Mouse (Mus musculus): Measurements from ENCODE around the gene Prcc. TPM values are rescaled to one million over a fixed set of nuclear protein-coding genes. Genes with fewer than 3 reads are reported as not detected.
A peak's percentile ranks its signal among the peaks of the same experiment; 100 is the strongest.
"Not testable (repeated sequence)": the region's sequence is repeated elsewhere in the genome, so short reads cannot be mapped to it uniquely, and the experiment has no call there.

Gene Prcc
- polyA plus RNA-seq, 1 experiment from 2014 or later: 16.5 TPM

- WGBS: 41% methylated on average over 5 of the region's 5 CpGs
- Histone ChIP-seq H3K4me1 (peaks cover 14% of the 10 kb centered on the region), H3K4me3 (replicated peaks) (no peak overlapping the region), H3K36me3 (no peaks in the 10 kb centered on the region), H3K4me2 (replicated peaks) (no peak overlapping the region), H3K9ac (no peak overlapping the region), H3K27ac (replicated peaks) (no peak overlapping the region), H3K9me3 (replicated peaks) (no peaks in the 10 kb centered on the region), H3K27me3 (no peaks in the 10 kb centered on the region)
- ATAC-seq (ENCODE audit: insufficient number of reproducible peaks, low FRiP score, low TSS enrichment, low read depth): no peak
Observed at GRCm38 (mm10) chr3:87903821-87904220, 18.4 kb upstream of the Prcc start.

- H3K4me2 ChIP-seq (replicated peaks); H3K27me3 ChIP-seq; H3K9me3 ChIP-seq (replicated peaks); ATAC-seq (ENCODE audit: insufficient number of reproducible peaks, low FRiP score, low TSS enrichment, low read depth); H3K4me1 ChIP-seq; H3K4me3 ChIP-seq (replicated peaks); H3K36me3 ChIP-seq; H3K27ac ChIP-seq (replicated peaks); H3K9ac ChIP-seq: not testable (repeated sequence)
- 89% methylated on average over 5 of the region's 6 CpGs for WGBS
Observed at GRCm38 (mm10) chr3:87901959-87902358, 16.6 kb upstream of the Prcc start.

DNA sequence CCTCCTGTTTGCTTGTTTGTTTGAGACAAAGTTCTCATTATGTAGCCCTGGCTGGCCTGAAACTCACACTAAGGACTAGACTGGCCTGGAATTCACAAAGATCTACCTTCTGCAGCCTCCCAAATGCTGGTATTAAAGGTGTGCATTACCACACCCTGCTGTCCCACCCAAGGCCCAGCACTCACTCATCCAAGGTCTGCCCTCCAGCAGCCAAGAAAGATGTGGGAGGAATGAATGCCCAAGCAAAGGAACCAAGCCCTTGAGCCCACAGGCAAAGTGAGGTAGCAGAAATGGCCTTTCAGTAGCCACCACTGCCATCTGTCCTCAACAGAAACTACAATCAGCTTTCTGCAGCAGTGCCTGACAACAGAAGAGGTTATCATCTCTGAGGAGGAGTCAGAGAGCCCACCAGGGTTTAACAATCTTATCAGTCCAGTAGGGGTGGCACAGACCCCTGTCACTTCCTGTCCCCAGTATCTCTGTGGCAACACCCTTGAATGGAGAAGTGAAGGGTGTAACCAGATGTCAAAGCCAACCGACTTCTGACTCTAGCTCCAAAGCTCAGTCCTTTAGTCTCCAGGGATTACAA, 15.7 kb upstream of the Prcc start:
- no peak for ATAC-seq (ENCODE audit: insufficient number of reproducible peaks, low FRiP score, low TSS enrichment, low read depth)
- Histone ChIP-seq H3K27ac (replicated peaks) (no peak overlapping the region), H3K9me3 (replicated peaks) (no peaks in the 10 kb centered on the region), H3K9ac (no peak overlapping the region), H3K4me2 (replicated peaks) (no peak overlapping the region), H3K36me3 (no peaks in the 10 kb centered on the region), H3K4me3 (replicated peaks) (no peak overlapping the region), H3K27me3 (no peaks in the 10 kb centered on the region), H3K4me1 (0 out of 2 replicates have a peak, but pooled peaks cover 2% of the 10 kb centered on the region)
- WGBS: 48% methylated on average over 1 of the region's 1 CpGs

GRCm38 (mm10) chr3:87899776-87900175, 14.4 kb upstream of the Prcc start:
- Histone ChIP-seq H3K9me3 (replicated peaks) (no peaks in the 10 kb centered on the region), H3K4me2 (replicated peaks) (no peak overlapping the region), H3K27ac (replicated peaks) (no peak overlapping the region), H3K4me3 (replicated peaks) (no peak overlapping the region), H3K9ac (no peak overlapping the region), H3K4me1 (no peaks in the 10 kb centered on the region), H3K27me3 (no peaks in the 10 kb centered on the region), H3K36me3 (no peaks in the 10 kb centered on the region)
- no peak for ATAC-seq (ENCODE audit: insufficient number of reproducible peaks, low FRiP score, low TSS enrichment, low read depth)
- WGBS: 78% methylated on average over 3 of the region's 3 CpGs

DNA sequence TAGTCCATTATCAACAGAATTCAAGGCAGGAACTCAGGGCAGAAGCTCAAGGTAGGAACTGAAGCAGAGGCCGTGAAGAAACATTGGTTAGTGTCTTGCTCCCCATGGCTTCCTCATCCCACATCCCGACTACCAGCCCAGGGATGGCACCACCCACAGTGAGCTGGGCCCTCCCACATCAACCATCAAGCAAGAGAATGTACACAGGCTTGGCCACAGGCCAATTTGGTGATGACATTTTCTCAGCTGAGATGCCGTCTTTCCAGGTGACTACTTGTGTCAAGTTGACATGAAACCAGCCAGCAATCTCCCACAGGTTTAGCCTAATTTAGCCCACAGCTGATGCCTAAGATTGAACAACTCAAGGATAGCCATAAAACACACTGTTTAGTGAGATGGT, 13.9 kb upstream of the Prcc start:
- Histone ChIP-seq H3K9me3 (replicated peaks) (no peaks in the 10 kb centered on the region), H3K9ac (no peak overlapping the region), H3K4me2 (replicated peaks) (no peak overlapping the region), H3K27me3 (no peaks in the 10 kb centered on the region), H3K27ac (replicated peaks) (no peak overlapping the region), H3K4me3 (replicated peaks) (no peak overlapping the region), H3K4me1 (no peaks in the 10 kb centered on the region), H3K36me3 (no peaks in the 10 kb centered on the region)
- WGBS: 48% methylated on average over 3 of the region's 3 CpGs
- ATAC-seq (ENCODE audit: insufficient number of reproducible peaks, low FRiP score, low TSS enrichment, low read depth): no peak

DNA sequence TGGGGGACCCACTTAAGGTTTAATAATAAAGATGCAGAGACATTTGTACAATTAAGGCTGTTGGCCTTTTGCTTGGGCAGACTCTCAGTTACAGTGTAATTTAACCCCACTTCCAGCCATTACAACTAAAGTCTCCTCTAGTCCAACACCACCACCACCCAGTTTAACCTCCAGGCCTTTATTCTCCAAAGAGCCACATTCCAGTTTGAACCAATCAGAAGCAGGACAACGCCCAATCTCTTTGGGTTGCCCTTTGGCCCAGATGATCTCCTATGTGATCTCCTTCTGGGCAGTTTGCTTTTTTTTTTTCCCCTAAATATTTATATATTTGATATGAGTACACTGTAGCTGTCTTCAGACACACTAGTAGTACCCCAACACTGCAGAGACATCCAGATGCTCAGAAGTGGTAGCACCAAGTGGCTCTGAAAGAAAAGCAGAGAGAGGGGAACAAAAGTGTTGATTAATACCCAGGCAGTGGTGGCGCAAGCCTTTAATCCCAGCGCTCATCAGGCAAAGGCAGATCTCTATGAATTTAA, 8.0 kb upstream of the Prcc start:
- Histone ChIP-seq H3K9me3 (replicated peaks) (no peaks in the 10 kb centered on the region), H3K4me1 (no peaks in the 10 kb centered on the region), H3K4me3 (replicated peaks) (no peak overlapping the region), H3K27ac (replicated peaks) (no peak overlapping the region), H3K36me3 (no peaks in the 10 kb centered on the region), H3K9ac (no peak overlapping the region), H3K4me2 (replicated peaks) (no peak overlapping the region), H3K27me3 (no peaks in the 10 kb centered on the region)
- ATAC-seq (ENCODE audit: insufficient number of reproducible peaks, low FRiP score, low TSS enrichment, low read depth): no peak
- 73% methylated on average over 3 of the region's 3 CpGs for WGBS

DNA sequence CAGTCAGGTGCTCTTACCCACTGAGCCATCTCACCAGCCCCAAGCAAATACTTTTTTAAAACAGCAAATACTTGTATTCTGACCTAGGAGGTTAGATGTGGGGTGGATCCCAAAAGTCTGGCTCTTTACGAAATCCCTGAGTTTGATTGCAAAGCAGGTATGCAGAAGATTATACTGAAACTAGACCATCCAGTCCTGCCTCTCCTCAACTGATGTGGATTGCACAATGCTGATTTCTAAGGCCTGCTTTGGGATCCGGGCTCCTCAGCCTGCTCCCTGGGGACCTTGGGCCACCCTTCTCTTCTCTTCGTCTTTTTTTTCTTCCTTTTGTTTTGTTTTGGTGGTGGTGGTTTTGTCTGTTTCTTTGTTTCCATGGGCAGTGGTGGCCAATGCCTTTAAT, 6.1 kb upstream of the Prcc start:
- no peaks in the 10 kb centered on the region for H3K9me3 ChIP-seq (replicated peaks)
- H3K4me2 ChIP-seq (replicated peaks): no peak overlapping the region
- WGBS: 40% methylated on average over 3 of the region's 3 CpGs
- no peak overlapping the region for H3K27ac ChIP-seq (replicated peaks)
- H3K36me3 ChIP-seq: no peaks in the 10 kb centered on the region
- H3K4me1 ChIP-seq: no peaks in the 10 kb centered on the region
- no peak overlapping the region for H3K4me3 ChIP-seq (replicated peaks)
- ATAC-seq (ENCODE audit: insufficient number of reproducible peaks, low FRiP score, low TSS enrichment, low read depth): no peak
- no peak overlapping the region for H3K9ac ChIP-seq
- H3K27me3 ChIP-seq: no peaks in the 10 kb centered on the region

GRCm38 (mm10) chr3:87887400-87887799, 2.0 kb upstream of the Prcc start:
- H3K4me1 ChIP-seq: peaks cover 17% of the 10 kb centered on the region
- ATAC-seq (ENCODE audit: insufficient number of reproducible peaks, low FRiP score, low TSS enrichment, low read depth); H3K4me3 ChIP-seq (replicated peaks); H3K9me3 ChIP-seq (replicated peaks); H3K27ac ChIP-seq (replicated peaks); H3K27me3 ChIP-seq; H3K36me3 ChIP-seq; H3K9ac ChIP-seq; H3K4me2 ChIP-seq (replicated peaks): not testable (repeated sequence)
- 88% methylated on average over 4 of the region's 4 CpGs for WGBS

DNA sequence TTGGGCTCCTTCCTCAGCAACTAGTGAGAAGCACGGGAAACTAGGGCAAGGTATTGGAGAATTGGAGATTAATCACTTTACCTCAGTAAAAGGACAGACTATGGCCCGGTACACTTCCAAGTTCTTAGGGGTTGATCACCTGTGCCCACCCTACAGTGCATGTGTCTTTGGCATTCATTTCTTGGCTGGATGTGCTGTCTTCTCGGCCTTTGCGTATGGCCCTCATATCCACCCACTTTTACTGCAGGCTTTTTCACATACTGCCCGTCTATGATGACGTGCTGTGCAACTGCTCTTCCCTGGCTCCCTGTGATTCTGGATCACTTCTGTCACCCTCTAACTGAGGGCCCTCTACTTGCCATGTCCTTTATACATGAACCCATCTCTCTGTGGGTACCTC, 1.0 kb upstream of the Prcc start:
- Histone ChIP-seq H3K36me3 (0 out of 2 replicates have a peak, but pooled peaks cover 3% of the 10 kb centered on the region), H3K9me3 (replicated peaks) (no peaks in the 10 kb centered on the region), H3K9ac (no peak overlapping the region), H3K4me2 (replicated peaks) (peak overlapping the region; percentile 54), H3K27me3 (no peaks in the 10 kb centered on the region), H3K4me1 (peaks cover 19% of the 10 kb centered on the region), H3K27ac (replicated peaks) (no peak overlapping the region), H3K4me3 (replicated peaks) (peak overlapping the region; percentile 90; the same call in 1 of the 2 replicates)
- WGBS: 84% methylated on average over 6 of the region's 6 CpGs
- ATAC-seq (ENCODE audit: insufficient number of reproducible peaks, low FRiP score, low TSS enrichment, low read depth): no peak

DNA sequence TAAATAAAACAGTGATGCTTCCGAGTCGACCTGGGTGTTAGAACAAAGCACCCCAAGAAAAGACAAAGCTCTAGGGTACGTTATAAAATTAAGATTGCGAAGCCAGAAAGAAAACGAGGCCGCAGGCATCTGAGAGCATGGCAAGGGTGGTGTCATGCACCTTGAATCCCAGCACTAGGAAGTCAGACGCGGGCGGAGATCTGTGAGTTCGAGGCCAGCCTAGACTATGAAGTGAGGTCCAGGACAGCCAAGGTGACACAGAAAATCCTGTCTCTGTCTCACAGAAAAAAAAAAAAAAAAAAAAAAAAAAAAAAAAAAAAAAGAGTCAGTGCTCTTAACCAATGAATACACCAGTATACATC, 577 bp upstream of the Prcc start:
- H3K9me3 ChIP-seq (replicated peaks): no peaks in the 10 kb centered on the region
- 8% methylated on average over 10 of the region's 10 CpGs for WGBS
- peaks cover 19% of the 10 kb centered on the region for H3K4me1 ChIP-seq
- no peak for ATAC-seq (ENCODE audit: insufficient number of reproducible peaks, low FRiP score, low TSS enrichment, low read depth)
- H3K4me3 ChIP-seq (replicated peaks): peak overlapping the region; percentile 90
- peaks cover 6% of the 10 kb centered on the region; the same call in 1 of the 2 replicates for H3K36me3 ChIP-seq
- H3K9ac ChIP-seq: peak overlapping the region; percentile 35
- no peaks in the 10 kb centered on the region for H3K27me3 ChIP-seq
- 0 out of 2 replicates have a peak overlapping the region, but pooled peaks have one; percentile 34 for H3K27ac ChIP-seq (replicated peaks)
- H3K4me2 ChIP-seq (replicated peaks): peak overlapping the region; percentile 54

- Histone ChIP-seq H3K4me1 (peaks cover 19% of the 10 kb centered on the region), H3K36me3 (peaks cover 16% of the 10 kb centered on the region), H3K27ac (replicated peaks) (peak overlapping the region; percentile 87), H3K9me3 (replicated peaks) (no peaks in the 10 kb centered on the region), H3K4me3 (replicated peaks) (peak overlapping the region; percentile 90), H3K9ac (peak overlapping the region; percentile 98), H3K4me2 (replicated peaks) (peak overlapping the region; percentile 84), H3K27me3 (no peaks in the 10 kb centered on the region)
- under 1% methylated on average over 27 of the region's 28 CpGs for WGBS
- ATAC-seq (ENCODE audit: insufficient number of reproducible peaks, low FRiP score, low TSS enrichment, low read depth): no peak
Observed at GRCm38 (mm10) chr3:87884708-87885251, 628 bp downstream of the Prcc start.

- H3K27me3 ChIP-seq: no peaks in the 10 kb centered on the region
- H3K4me1 ChIP-seq: peaks cover 19% of the 10 kb centered on the region
- peak overlapping the region; percentile 84 for H3K4me2 ChIP-seq (replicated peaks)
- peak overlapping the region; percentile 98 for H3K9ac ChIP-seq
- peaks cover 17% of the 10 kb centered on the region for H3K36me3 ChIP-seq
- H3K27ac ChIP-seq (replicated peaks): peak overlapping the region; percentile 87
- 2% methylated on average over 3 of the region's 3 CpGs for WGBS
- no peak for ATAC-seq (ENCODE audit: insufficient number of reproducible peaks, low FRiP score, low TSS enrichment, low read depth)
- H3K4me3 ChIP-seq (replicated peaks): peak overlapping the region; percentile 90
- H3K9me3 ChIP-seq (replicated peaks): no peaks in the 10 kb centered on the region
Observed at GRCm38 (mm10) chr3:87884291-87884690, 1.1 kb downstream of the Prcc start.

Data from embryonic facial prominence, embryonic 15.5 days (tissue).